Mouse (Mus musculus) urinary bladder, postnatal 10 days (tissue): Measurements from ENCODE around the gene Gopc.
"Not testable (repeated sequence)": the region's sequence is repeated elsewhere in the genome, so short reads cannot be mapped to it uniquely, and the experiment has no call there.

Experiments
- DNase-seq: peaks from one replicate; pipeline ENCODE4 v3.0.0; 2022; ENCODE audit warnings: low spot score

Gopc gene

GRCm38 (mm10) chr10:52298568-52298967, 83.4 kb downstream of the Gopc start:
- not testable (repeated sequence) for DNase-seq

- DNase-seq, result no peak
Measured at GRCm38 (mm10) chr10:52295934-52296333, 86.0 kb downstream of the Gopc start.

- DNase-seq, result no peak
Measured at GRCm38 (mm10) chr10:52293921-52294577, 87.9 kb downstream of the Gopc start.

GRCm38 (mm10) chr10:52292391-52292790, 89.5 kb downstream of the Gopc start:
- DNase-seq, result not testable (repeated sequence)

- DNase-seq, result no peak
Measured at GRCm38 (mm10) chr10:52289261-52289660, 92.7 kb downstream of the Gopc start.

GRCm38 (mm10) chr10:52287852-52288533, 93.9 kb downstream of the Gopc start:
- no peak for DNase-seq
